Mouse (Mus musculus) cortical plate, adult 2 months (tissue): ENCODE data around the gene Gstk1.

Experiments used
- CTCF ChIP-seq: fragments of 200-500 bp; IDR thresholded peaks from 2 replicates; pipeline ENCODE4 v1.5.1; 2011; ENCODE audit warnings: mild to moderate bottlenecking, control low read depth, low read length; ENCODE audit not compliant: insufficient read depth; ENCODE audit errors: extremely low read depth
- POLR2A ChIP-seq: fragments of 200-500 bp; IDR thresholded peaks from 2 replicates; pipeline ENCODE4 v1.6.1; 2011; ENCODE audit warnings: mild to moderate bottlenecking, low read length, control low read depth; ENCODE audit not compliant: insufficient read depth; ENCODE audit errors: extremely low read depth

DNA sequence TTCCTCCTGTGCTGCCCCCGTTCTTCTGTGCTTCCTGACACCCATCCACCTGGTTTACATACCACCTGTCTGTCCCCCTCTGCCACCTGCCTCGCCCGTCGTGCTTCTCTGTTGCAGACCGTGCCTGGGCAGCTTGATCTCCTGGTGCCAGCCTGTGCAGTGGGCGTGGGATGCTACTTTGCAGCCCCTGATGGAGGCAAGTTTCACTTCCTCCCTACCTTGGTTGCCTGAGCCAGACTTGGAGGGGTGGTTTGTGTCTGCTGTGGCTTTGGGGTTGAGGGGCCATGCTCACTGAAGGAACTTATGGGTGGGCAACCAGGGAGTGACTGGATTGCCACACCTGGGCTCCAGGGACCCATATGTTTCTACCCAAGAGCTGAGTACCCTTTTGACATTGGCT, 47.6 kb downstream of the Gstk1 start:
- TF ChIP-seq POLR2A (no peak), CTCF (no peak)
